8 mouse cellular contexts compared by ENCODE assay signal in genomic region chr10:79533126-79533911, GRCm38 (mm10). TPM values are rescaled to one million over a fixed set of nuclear protein-coding genes. Genes with fewer than 3 reads are reported as not detected.
DNase-seq lines count a peak whose midpoint lies in the region; ATAC-seq lines count a peak whose summit lies in the region.

Gene Plpp2 (minus strand): TSS chr10:79533796.

- no peak within 1 kb of the TSS for H3K27ac ChIP-seq in hindbrain, embryonic 15.5 days (replicated peaks)

- under 1% methylated on average over 52 of the region's 52 CpGs for WGBS in hindbrain, embryonic 15.5 days

- no peaks in the 10 kb centered on the region for H3K9me3 ChIP-seq in hindbrain, embryonic 15.5 days

- DNase-seq in ZHBTc4 (ENCODE audit: low read depth, low spot score): peak; percentile 88
- peak; percentile 60 to 70 for DNase-seq in cerebellum, postnatal 14 days
- DNase-seq in gastrocnemius, adult 18-20 months (ENCODE audit: low spot score): peak; percentile 57
- DNase-seq in left cerebral cortex, adult 11 months (ENCODE audit: low spot score): peak; percentile 44
- peak; percentile 80 for DNase-seq in retina, postnatal 1 day
- DNase-seq in urinary bladder, postnatal 14 days (ENCODE audit: low spot score): peak; percentile 89

- peak within 1 kb of the TSS; percentile 60 for H3K4me3 ChIP-seq in hindbrain, embryonic 15.5 days

- H3K36me3 ChIP-seq in hindbrain, embryonic 15.5 days: peaks cover under 1% of the 10 kb centered on the region; the same call in 1 of the 2 replicates

- ATAC-seq in hindbrain, embryonic 15.5 days (ENCODE audit: low FRiP score, low read depth): peak; percentile 50
- ATAC-seq in megakaryocyte, adult 5-6 weeks (ENCODE audit: poor library complexity, severe bottlenecking): peak; percentile 85

- H3K4me2 ChIP-seq in hindbrain, embryonic 15.5 days: peak within 1 kb of the TSS; percentile 96

- H3K27me3 ChIP-seq in hindbrain, embryonic 15.5 days: no peaks in the 10 kb centered on the region

- H3K4me1 ChIP-seq in hindbrain, embryonic 15.5 days (replicated peaks): peaks cover 12% of the 10 kb centered on the region

- H3K9ac ChIP-seq in hindbrain, embryonic 15.5 days: peak within 1 kb of the TSS; percentile 66

RNA-seq across cellular contexts. Expression of gene Plpp2, which starts in this region (rescaled TPM):
- total RNA-seq in gastrocnemius, adult 18-20 months (2021): 1 to 10 TPM in 1 of 2 experiments, under 1 TPM in 1; 0.80 to 1.3 TPM
- polyA plus RNA-seq in hindbrain, embryonic 15.5 days (2015; fragmentation: Nextera tagmentation; extraction: Ambion mirVana): 17.7 and 21.9 TPM in 2 replicates
- total RNA-seq in megakaryocyte, adult 5-6 weeks (2015): 13.5 and 14.7 TPM in 2 replicates
- total RNA-seq in megakaryocyte, adult 5-6 weeks (2017): 3.9 and 5.1 TPM in 2 replicates
